Comparison of ENCODE assay signal across 22 mouse cellular contexts in genomic region chr11:74929111-74929510, GRCm38 (mm10). TPM values are rescaled to one million over a fixed set of nuclear protein-coding genes. Genes with fewer than 3 reads are reported as not detected.
DNase-seq lines count a peak whose midpoint lies in the region; TF ChIP-seq lines count a peak whose summit lies in the region.
"Had no signal": no experiment of that assay in that cellular context is flagged by ENCODE, and none has a peak within 500 bp of the region (broad histone marks: within the 10 kb centered on the region; RNA-seq: fewer than 3 reads in every experiment).

No protein-coding gene starts in this region.

- peaks cover 6% of the 10 kb centered on the region for H3K36me3 ChIP-seq in testis, adult 2 months (ENCODE audit: control insufficient read depth, insufficient read depth, low read length)

- H3K4me1 ChIP-seq in testis, adult 2 months (ENCODE audit: control insufficient read depth, insufficient read depth, low read length): peaks cover 3% of the 10 kb centered on the region

- no peak for TF ChIP-seq CTCF in testis, adult 2 months (IDR thresholded peaks at IDR 0.05; ENCODE audit: control insufficient read depth, insufficient read depth, insufficient replicate concordance, low read depth, low read length)

- peak; percentile 42 for DNase-seq in kidney, adult 11 months
- DNase-seq in kidney, postnatal 14 days: no peak
- peak; percentile 31 to 48 for DNase-seq in kidney, adult 8-10 months
- no peak for DNase-seq in kidney, postnatal 4 days
- peak; percentile 29 to 47 for DNase-seq in kidney, postnatal 36 days
- DNase-seq in kidney, adult 18-20 months: no peak
- no peak for DNase-seq in testis, postnatal 10 days (ENCODE audit: low spot score)
- DNase-seq: adrenal gland, adult 8-10 months; adrenal gland, postnatal 14 days; adrenal gland, postnatal 36 days; B cell, adult 2 months; cerebellum, adult 11-12 months; cerebellum, adult 2 months; cerebellum, adult 9-10 months; cerebellum, postnatal 10 days; cerebellum, postnatal 25 days had no signal

- no peak overlapping the region for H3K27ac ChIP-seq in testis, adult 2 months (ENCODE audit: control insufficient read depth, insufficient read depth, low read depth, low read length)
- H3K27ac ChIP-seq: embryonic facial prominence, embryonic 10.5 days; embryonic facial prominence, embryonic 12.5 days; forebrain, embryonic 13.5 days had no signal

- peak overlapping the region; percentile 71 for H3K4me3 ChIP-seq in testis, adult 2 months (ENCODE audit: control insufficient read depth, low read depth, low read length)
- H3K4me3 ChIP-seq: embryonic facial prominence, embryonic 10.5 days; embryonic facial prominence, embryonic 12.5 days; forebrain, embryonic 13.5 days had no signal

- TF ChIP-seq POLR2A in testis, adult 2 months (IDR thresholded peaks at IDR 0.05; ENCODE audit: control insufficient read depth, low read depth, low read length): no peak

- H3K27me3 ChIP-seq in testis, adult 2 months (ENCODE audit: control insufficient read depth, insufficient read depth, low read length): no peaks in the 10 kb centered on the region
- H3K27me3 ChIP-seq: CH12.LX; embryonic facial prominence, embryonic 12.5 days; forebrain, embryonic 13.5 days; Patski had no signal

RNA-seq across cellular contexts. Expression of gene Srr, which starts 3.4 kb away (rescaled TPM):
- 45.3 and 53.3 TPM in 2 replicates for polyA plus RNA-seq in testis, adult 2 months (2012; rRNA removed)

RNA-seq across cellular contexts. Expression of gene Smg6, which starts 3.5 kb away (rescaled TPM):
- 76.8 and 83.4 TPM in 2 replicates for polyA plus RNA-seq in testis, adult 2 months (2012; rRNA removed)

RNA-seq across cellular contexts. Expression of gene Tsr1, which starts 31.2 kb away (rescaled TPM):
- polyA plus RNA-seq in testis, adult 2 months (2012; rRNA removed): 14.7 and 15.1 TPM in 2 replicates

RNA-seq across cellular contexts. Expression of gene Sgsm2, which starts 32.3 kb away (rescaled TPM):
- polyA plus RNA-seq in testis, adult 2 months (2012; rRNA removed): 27.9 and 30.7 TPM in 2 replicates

Comparison
In these comparisons a context has a peak if more than half of its experiments do, and no peak if none do; other contexts are left out.
1. DNase-seq: peak in kidney, adult 11 months (single experiment), kidney, adult 8-10 months (2 of 2) and kidney, postnatal 36 days (2 of 2); none in kidney, postnatal 14 days (single experiment), kidney, postnatal 4 days (0 of 2), kidney, adult 18-20 months (single experiment) and testis, postnatal 10 days (single experiment).